Mouse (Mus musculus) neutrophil, adult 5-6 weeks (primary cell): ENCODE results near the gene Mical3. TPM values are rescaled to one million over a fixed set of nuclear protein-coding genes. Genes with fewer than 3 reads are reported as not detected.

ENCODE experiments used
- ATAC-seq: fragments of 151-379, 151-347 bp; 2 replicates; pipeline ENCODE4 v1.8.0; 2017; ENCODE audit warnings: mild to moderate bottlenecking, moderate TSS enrichment; ENCODE audit not compliant: insufficient number of reproducible peaks, poor library complexity, low FRiP score, severe bottlenecking; ENCODE audit errors: extremely low read depth
- total RNA-seq: library from RNA; stranded (forward); fragments of 200-1000 nt; gene quantifications from 2 replicates; pipeline ENCODE4 v1.2.3, GENCODE M21; 2017

Mical3 gene
- total RNA-seq, 1 experiment from 2014 or later = 13.6 TPM

- peak; percentile 64 for ATAC-seq
Measured at GRCm38 (mm10) chr6:120903450-120903912, 227.3 kb downstream of the Mical3 start.

GRCm38 (mm10) chr6:120901776-120902645 lies 228.8 kb downstream of the Mical3 start:
- ATAC-seq = peak; percentile 15; the same call in 1 of the 2 replicates

DNA sequence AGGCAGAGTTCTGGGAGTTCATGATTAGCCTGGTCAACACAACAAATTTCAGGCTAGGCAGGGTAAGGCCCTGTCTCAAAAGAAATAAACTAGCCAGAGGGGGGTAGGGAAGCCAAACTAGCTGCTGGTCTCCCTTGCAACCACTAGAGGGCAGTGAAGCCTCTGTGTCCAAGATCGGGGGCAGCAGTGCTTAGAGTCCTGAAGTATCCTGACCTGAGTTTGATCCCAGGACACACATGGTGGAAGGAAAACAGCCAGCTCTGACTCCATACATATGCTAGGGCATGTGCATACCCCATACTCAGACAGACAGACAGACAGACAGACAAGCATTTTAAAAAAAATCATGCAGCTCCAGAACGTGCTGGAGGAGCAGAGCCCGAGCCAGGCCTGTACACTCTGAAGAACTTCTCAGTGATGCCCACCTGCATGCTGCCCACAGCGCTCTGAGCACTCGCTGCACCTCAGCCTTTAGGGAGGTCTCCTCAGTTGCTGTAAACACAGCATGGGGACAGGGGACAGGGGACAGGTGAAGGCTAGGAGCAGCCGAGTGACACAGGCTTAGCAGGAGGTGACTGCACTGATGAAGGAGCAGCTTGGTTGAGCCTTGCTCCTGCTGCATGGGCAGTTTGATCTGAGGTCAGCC lies 232.5 kb downstream of the Mical3 start:
- ATAC-seq = peak; percentile 47; the same call in 1 of the 2 replicates

GRCm38 (mm10) chr6:120894524-120894923 lies 236.3 kb downstream of the Mical3 start:
- ATAC-seq = no peak

GRCm38 (mm10) chr6:120894089-120894488 lies 236.7 kb downstream of the Mical3 start:
- no peak for ATAC-seq

- ATAC-seq = no peak
Measured at GRCm38 (mm10) chr6:120886696-120887095, 244.1 kb downstream of the Mical3 start.

- ATAC-seq = no peak
Measured at GRCm38 (mm10) chr6:120884436-120884835, 246.4 kb downstream of the Mical3 start.

Other genes with a start within 250 kb of the Mical3 start
- 48.6 and 57.5 TPM in 2 replicates for gene Bid, start 214.1 kb downstream of the Mical3 start, total RNA-seq
- gene Pex26, start 52.7 kb upstream of the Mical3 start, total RNA-seq = 8.0 and 10.5 TPM in 2 replicates
- gene Tuba8, start 79.7 kb upstream of the Mical3 start, total RNA-seq = 1.7 and 3.8 TPM in 2 replicates
- 21.8 and 24.1 TPM in 2 replicates for gene Usp18, start 114.9 kb upstream of the Mical3 start, total RNA-seq
- 1.7 and 1.9 TPM in 2 replicates for gene Slc6a13, start 169.2 kb upstream of the Mical3 start, total RNA-seq
- 3.8 and 4.0 TPM in 2 replicates for gene Slc6a12, start 212.1 kb upstream of the Mical3 start, total RNA-seq